ENCODE assay signal across 11 mouse cellular contexts in the genomic region with DNA sequence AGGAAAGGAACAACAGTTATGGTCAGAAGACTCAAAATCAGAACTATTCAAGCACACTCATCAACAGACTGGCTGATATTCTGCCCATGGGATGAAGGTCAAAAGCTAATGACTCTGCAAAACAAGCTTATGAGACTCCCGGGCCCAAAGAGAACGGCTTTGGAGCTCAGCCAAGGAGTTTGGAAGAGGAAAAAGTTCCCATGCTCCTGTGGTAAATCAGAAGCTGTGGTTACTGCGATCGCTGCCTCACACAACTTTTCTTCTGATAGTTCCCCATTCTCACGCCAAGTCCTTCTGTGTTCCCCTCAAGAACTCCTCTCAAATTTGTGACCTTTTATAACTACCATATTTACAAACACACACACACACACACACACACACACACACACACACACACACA. TPM values are rescaled to one million over a fixed set of nuclear protein-coding genes. Genes with fewer than 3 reads are reported as not detected.
DNase-seq lines count a peak whose midpoint lies in the region; ATAC-seq and TF ChIP-seq lines count a peak whose summit lies in the region.
"Had no signal": no experiment of that assay in that cellular context is flagged by ENCODE, and none has a peak within 500 bp of the region (broad histone marks: within the 10 kb centered on the region; RNA-seq: fewer than 3 reads in every experiment).

No protein-coding gene starts in this region.

- no peaks in the 10 kb centered on the region for H3K9me3 ChIP-seq in hindbrain, embryonic 16.5 days (ENCODE audit: control insufficient read depth, low read length)
- H3K9me3 ChIP-seq in hindbrain, embryonic 12.5 days (replicated peaks) = no peaks in the 10 kb centered on the region
- no peaks in the 10 kb centered on the region for H3K9me3 ChIP-seq in forebrain, postnatal 0 days (ENCODE audit: low read length)
- H3K9me3 ChIP-seq: liver, embryonic 15.5 days had no signal

- H3K9ac ChIP-seq in hindbrain, embryonic 16.5 days (ENCODE audit: low read depth, low read length) = no peak overlapping the region
- no peak overlapping the region for H3K9ac ChIP-seq in hindbrain, embryonic 12.5 days
- H3K9ac ChIP-seq in forebrain, postnatal 0 days = no peak overlapping the region
- H3K9ac ChIP-seq: liver, embryonic 15.5 days had no signal

- H3K27me3 ChIP-seq in hindbrain, embryonic 16.5 days (replicated peaks; ENCODE audit: control insufficient read depth, insufficient read depth, low read length) = no peaks in the 10 kb centered on the region
- no peaks in the 10 kb centered on the region for H3K27me3 ChIP-seq in hindbrain, embryonic 12.5 days
- no peaks in the 10 kb centered on the region for H3K27me3 ChIP-seq in forebrain, postnatal 0 days (ENCODE audit: insufficient read depth, low read length)
- H3K27me3 ChIP-seq: liver, embryonic 15.5 days had no signal

- DNase-seq in right cerebral cortex, postnatal 14 days = peak; percentile 9
- DNase-seq in right cerebral cortex, postnatal 36 days (ENCODE audit: low spot score in 2 of 2) = no peak
- peak; percentile 17 for DNase-seq in gastrocnemius, postnatal 10 days
- DNase-seq in skeletal muscle tissue, adult 2 months (ENCODE audit: low read depth, low spot score) = peak; percentile 41
- DNase-seq in forebrain, postnatal 0 days = no peak

- no peaks in the 10 kb centered on the region for H3K4me1 ChIP-seq in hindbrain, embryonic 16.5 days (ENCODE audit: control insufficient read depth, insufficient read depth, low read depth, low read length)
- no peaks in the 10 kb centered on the region for H3K4me1 ChIP-seq in hindbrain, embryonic 12.5 days
- H3K4me1 ChIP-seq in forebrain, postnatal 0 days (ENCODE audit: insufficient read depth) = no peaks in the 10 kb centered on the region
- H3K4me1 ChIP-seq: liver, embryonic 15.5 days had no signal

- TF ChIP-seq CTCF in forebrain, postnatal 0 days (IDR thresholded peaks at IDR 0.05; ENCODE audit: low read depth) = no peak

- no peak overlapping the region for H3K4me2 ChIP-seq in hindbrain, embryonic 16.5 days (ENCODE audit: low read length)
- no peak overlapping the region for H3K4me2 ChIP-seq in hindbrain, embryonic 12.5 days (replicated peaks)
- no peak overlapping the region for H3K4me2 ChIP-seq in forebrain, postnatal 0 days (ENCODE audit: low read depth)
- H3K4me2 ChIP-seq: liver, embryonic 15.5 days had no signal

- H3K27ac ChIP-seq in hindbrain, embryonic 16.5 days (ENCODE audit: low read depth, low read length) = no peak overlapping the region
- no peak overlapping the region for H3K27ac ChIP-seq in hindbrain, embryonic 12.5 days
- no peak overlapping the region for H3K27ac ChIP-seq in forebrain, postnatal 0 days (ENCODE audit: low read depth, low read length)
- H3K27ac ChIP-seq: liver, embryonic 15.5 days had no signal

- H3K36me3 ChIP-seq in hindbrain, embryonic 16.5 days (ENCODE audit: control insufficient read depth, insufficient read depth, low read length) = no peaks in the 10 kb centered on the region
- no peaks in the 10 kb centered on the region for H3K36me3 ChIP-seq in hindbrain, embryonic 12.5 days
- no peaks in the 10 kb centered on the region for H3K36me3 ChIP-seq in forebrain, postnatal 0 days (ENCODE audit: insufficient read depth)
- H3K36me3 ChIP-seq: liver, embryonic 15.5 days had no signal

- WGBS in hindbrain, embryonic 16.5 days = 38% methylated on average over 5 of the region's 5 CpGs
- WGBS in hindbrain, embryonic 12.5 days = 81% methylated on average over 5 of the region's 5 CpGs
- 48% methylated on average over 5 of the region's 5 CpGs for WGBS in forebrain, postnatal 0 days

- 0 out of 2 replicates have a peak, but pooled peaks have one; percentile 17 for ATAC-seq in hindbrain, embryonic 16.5 days
- ATAC-seq in hindbrain, embryonic 12.5 days (ENCODE audit: low FRiP score) = no peak
- ATAC-seq in forebrain, postnatal 0 days = no peak

- no peak overlapping the region for H3K4me3 ChIP-seq in hindbrain, embryonic 16.5 days (ENCODE audit: low read length)
- H3K4me3 ChIP-seq in hindbrain, embryonic 12.5 days = no peak overlapping the region
- H3K4me3 ChIP-seq in forebrain, postnatal 0 days (ENCODE audit: low read depth, low read length) = no peak overlapping the region
- H3K4me3 ChIP-seq: liver, embryonic 15.5 days had no signal

RNA-seq across cellular contexts. Expression of gene Nme8, which starts 21.4 kb away (rescaled TPM):
- 0.17 and 0.18 TPM in 2 replicates for polyA plus RNA-seq in hindbrain, embryonic 16.5 days (2015; fragmentation: Nextera tagmentation; extraction: Ambion mirVana)
- polyA plus RNA-seq in hindbrain, embryonic 12.5 days (2016; fragmentation: Nextera tagmentation; extraction: Ambion mirVana) = not detected in 2 replicates
- not detected for total RNA-seq in gastrocnemius, postnatal 10 days (2021)
- total RNA-seq in forebrain, postnatal 0 days (2014; rRNA removed) = not detected in 2 replicates
- polyA plus RNA-seq in forebrain, postnatal 0 days (2015; fragmentation: Nextera tagmentation; extraction: Ambion mirVana) = not detected in 2 replicates
- total RNA-seq: layer of hippocampus, postnatal 14 days had no signal
- polyA plus RNA-seq: cortical plate, adult 2 months; liver, embryonic 15.5 days; thymus, postnatal 0 days had no signal

Comparison
In these comparisons a context has a peak if more than half of its experiments do, and no peak if none do; other contexts are left out.
1. DNase-seq: peak in right cerebral cortex, postnatal 14 days (single experiment), gastrocnemius, postnatal 10 days (single experiment) and skeletal muscle tissue, adult 2 months (single experiment); none in right cerebral cortex, postnatal 36 days (0 of 2) and forebrain, postnatal 0 days (single experiment).